Comparison of ENCODE assay signal across 8 mouse cellular contexts in the genomic region with DNA sequence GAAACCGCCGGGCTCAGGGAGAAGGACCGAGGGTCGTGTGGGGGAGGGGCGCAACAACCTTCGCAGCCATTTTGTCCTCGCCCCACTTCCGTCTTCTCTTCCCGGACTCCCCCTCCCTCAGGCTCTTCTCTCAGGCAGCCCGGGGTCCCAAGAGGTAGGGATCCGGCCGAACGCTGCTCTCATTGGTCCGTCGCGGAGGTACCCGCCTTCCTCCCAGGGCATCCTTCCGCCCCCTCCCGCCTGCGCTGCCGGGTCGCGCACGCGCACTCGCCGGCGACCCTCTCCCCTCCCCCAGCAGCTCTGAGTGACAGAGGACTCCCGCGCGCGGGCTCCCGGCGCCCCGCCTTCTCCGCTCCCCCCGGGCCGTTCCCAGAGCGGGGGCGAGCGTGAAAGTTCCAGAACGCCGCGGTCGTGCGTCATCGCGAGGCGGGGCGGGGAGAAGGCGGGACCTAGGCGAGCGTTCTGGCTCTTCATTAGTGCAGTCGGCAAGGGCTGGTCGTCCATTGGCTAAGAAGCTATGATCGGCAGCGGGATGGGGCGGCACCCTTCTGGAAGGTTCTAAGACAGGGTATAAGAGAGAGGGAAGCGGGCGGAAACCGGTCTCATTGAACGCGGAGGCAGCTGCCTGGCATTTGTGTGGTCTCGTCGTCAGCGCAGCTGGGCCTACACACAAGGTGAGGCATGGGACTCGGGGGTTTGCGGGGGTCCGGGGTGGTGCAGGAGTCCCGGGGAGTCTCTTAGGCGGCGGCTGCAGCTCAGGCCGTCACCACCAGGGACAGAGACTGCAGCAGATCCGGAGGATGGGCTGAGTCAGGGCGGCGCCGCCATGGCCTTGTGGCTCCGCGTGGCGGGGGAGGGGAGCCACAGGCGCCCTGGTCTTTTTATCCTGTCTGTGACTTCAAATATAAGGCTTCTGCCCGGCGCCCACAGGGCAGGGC. TPM values are rescaled to one million over a fixed set of nuclear protein-coding genes. Genes with fewer than 3 reads are reported as not detected.
DNase-seq lines count a peak whose midpoint lies in the region; ATAC-seq lines count a peak whose summit lies in the region.

A gene (plus strand): TSS at position 310 of the 938 bp plus-strand sequence.

- peak within 1 kb of the TSS; percentile 99 for H3K27ac ChIP-seq in hindbrain, embryonic 14.5 days

- peaks cover 33% of the 10 kb centered on the region for H3K36me3 ChIP-seq in hindbrain, embryonic 14.5 days (replicated peaks; ENCODE audit: control insufficient read depth, insufficient read depth)

- H3K4me1 ChIP-seq in hindbrain, embryonic 14.5 days (replicated peaks; ENCODE audit: control insufficient read depth, insufficient read depth, low read length), result peaks cover 21% of the 10 kb centered on the region

- H3K27me3 ChIP-seq in hindbrain, embryonic 14.5 days (ENCODE audit: control insufficient read depth, insufficient read depth, low read length), result no peaks in the 10 kb centered on the region

- H3K4me3 ChIP-seq in hindbrain, embryonic 14.5 days (replicated peaks; ENCODE audit: low read length), result peak within 1 kb of the TSS; percentile 67

- peak; percentile 97 for ATAC-seq in hindbrain, embryonic 14.5 days (ENCODE audit: low FRiP score)

- H3K9me3 ChIP-seq in hindbrain, embryonic 14.5 days (ENCODE audit: control insufficient read depth, low read length), result no peaks in the 10 kb centered on the region

- under 1% methylated on average over 75 of the region's 83 CpGs for WGBS in hindbrain, embryonic 14.5 days

- peak; percentile 99 for DNase-seq in R1 (ENCODE audit: low read depth, low spot score)
- DNase-seq in cerebellum, postnatal 25 days, result peak; percentile 100
- peak; percentile 99 for DNase-seq in frontal cortex, postnatal 25 days (ENCODE audit: low spot score in 2 of 2)
- DNase-seq in hindbrain, embryonic 14.5 days (ENCODE audit: low spot score), result peak; percentile 100
- DNase-seq in layer of hippocampus, postnatal 36 days, result peak; percentile 100
- peak; percentile 100 for DNase-seq in lung, postnatal 36 days
- peak; percentile 100 for DNase-seq in retina, postnatal 1 day
- peak; percentile 99 to 100 for DNase-seq in urinary bladder, adult 18-20 months (ENCODE audit: low spot score in 2 of 2)

- peak within 1 kb of the TSS; percentile 89 for H3K9ac ChIP-seq in hindbrain, embryonic 14.5 days

- peak within 1 kb of the TSS; percentile 89 for H3K4me2 ChIP-seq in hindbrain, embryonic 14.5 days (replicated peaks)

RNA-seq across cellular contexts. Expression of the gene that starts here (rescaled TPM):
- 2,885 and 3,458 TPM in 2 replicates for polyA plus RNA-seq in hindbrain, embryonic 14.5 days (2014; fragmentation: Nextera tagmentation; extraction: Ambion mirVana)
- total RNA-seq in layer of hippocampus, postnatal 36 days (2021), result 1,000 to 10,000 TPM; 2,357 to 2,519 TPM

Comparison
In these comparisons a context has a peak if more than half of its experiments do, and no peak if none do; other contexts are left out.
1. Peak in every context shown above with its lines: DNase-seq, ATAC-seq, H3K4me3 ChIP-seq and H3K27ac ChIP-seq.